ENCODE assay signal across 23 mouse cellular contexts in genomic region chr5:135319856-135320255, GRCm38 (mm10). TPM values are rescaled to one million over a fixed set of nuclear protein-coding genes. Genes with fewer than 3 reads are reported as not detected.
DNase-seq lines count a peak whose midpoint lies in the region; ATAC-seq and TF ChIP-seq lines count a peak whose summit lies in the region.
"Had no signal": no experiment of that assay in that cellular context is flagged by ENCODE, and none has a peak within 500 bp of the region (broad histone marks: within the 10 kb centered on the region; RNA-seq: fewer than 3 reads in every experiment).

No protein-coding gene starts in this region.

- no peak overlapping the region for H3K4me3 ChIP-seq in intestine, embryonic 14.5 days (ENCODE audit: low read depth, low read length)
- no peak overlapping the region for H3K4me3 ChIP-seq in intestine, embryonic 15.5 days (replicated peaks)
- no peak overlapping the region for H3K4me3 ChIP-seq in midbrain, embryonic 10.5 days
- no peak overlapping the region for H3K4me3 ChIP-seq in midbrain, embryonic 11.5 days (ENCODE audit: low read depth, low read length)
- no peak overlapping the region for H3K4me3 ChIP-seq in ES-Bruce4 (ENCODE audit: low read depth, low read length)
- no peak overlapping the region for H3K4me3 ChIP-seq in cortical plate, adult 2 months (ENCODE audit: insufficient read depth, low read length)
- H3K4me3 ChIP-seq: embryonic facial prominence, embryonic 15.5 days; forebrain, embryonic 10.5 days; heart, embryonic 13.5 days; midbrain, embryonic 13.5 days; stomach, embryonic 15.5 days had no signal

- H3K36me3 ChIP-seq in intestine, embryonic 14.5 days (ENCODE audit: control insufficient read depth, insufficient read depth, low read length): no peaks in the 10 kb centered on the region
- no peaks in the 10 kb centered on the region for H3K36me3 ChIP-seq in intestine, embryonic 15.5 days
- H3K36me3 ChIP-seq in midbrain, embryonic 10.5 days: no peaks in the 10 kb centered on the region
- H3K36me3 ChIP-seq in midbrain, embryonic 11.5 days (ENCODE audit: control insufficient read depth, insufficient read depth, low read length): no peaks in the 10 kb centered on the region
- H3K36me3 ChIP-seq in ES-Bruce4 (ENCODE audit: control insufficient read depth, insufficient read depth, low read length, poor library complexity, severe bottlenecking): no peaks in the 10 kb centered on the region
- H3K36me3 ChIP-seq: embryonic facial prominence, embryonic 15.5 days; forebrain, embryonic 10.5 days; heart, embryonic 13.5 days; midbrain, embryonic 13.5 days; stomach, embryonic 15.5 days had no signal

- H3K4me2 ChIP-seq in intestine, embryonic 14.5 days (ENCODE audit: low read length): no peak overlapping the region
- no peak overlapping the region for H3K4me2 ChIP-seq in intestine, embryonic 15.5 days (replicated peaks)
- no peak overlapping the region for H3K4me2 ChIP-seq in midbrain, embryonic 11.5 days
- H3K4me2 ChIP-seq: embryonic facial prominence, embryonic 15.5 days; heart, embryonic 13.5 days; liver, embryonic 11.5 days; lung, embryonic 14.5 days; midbrain, embryonic 13.5 days; stomach, embryonic 15.5 days had no signal

- H3K27me3 ChIP-seq in intestine, embryonic 14.5 days (replicated peaks; ENCODE audit: control insufficient read depth, insufficient read depth, low read length): no peaks in the 10 kb centered on the region
- H3K27me3 ChIP-seq in intestine, embryonic 15.5 days (replicated peaks): no peaks in the 10 kb centered on the region
- no peaks in the 10 kb centered on the region for H3K27me3 ChIP-seq in midbrain, embryonic 10.5 days (ENCODE audit: low read depth, poor library complexity, severe bottlenecking)
- no peaks in the 10 kb centered on the region for H3K27me3 ChIP-seq in midbrain, embryonic 11.5 days (ENCODE audit: control insufficient read depth, insufficient read depth, low read length)
- no peaks in the 10 kb centered on the region for H3K27me3 ChIP-seq in ES-Bruce4 (ENCODE audit: control insufficient read depth, insufficient read depth, low read length, poor library complexity, severe bottlenecking)
- H3K27me3 ChIP-seq: embryonic facial prominence, embryonic 15.5 days; heart, embryonic 13.5 days; midbrain, embryonic 13.5 days; stomach, embryonic 15.5 days had no signal

- DNase-seq in intestine, embryonic 14.5 days (ENCODE audit: low spot score): peak; percentile 50
- DNase-seq in midbrain, embryonic 10.5 days (ENCODE audit: low spot score): peak; percentile 12
- DNase-seq in midbrain, embryonic 11.5 days (ENCODE audit: low spot score, missing footprints): no peak
- DNase-seq in right cerebral cortex, postnatal 14 days: no peak
- DNase-seq in spleen, adult 12 weeks (ENCODE audit: low spot score): no peak
- DNase-seq: cerebellum, adult 9-11 months; gastrocnemius, postnatal 36 days; kidney, postnatal 14 days; lung, embryonic 14.5 days; lung, postnatal 4 days; thymus, postnatal 25 days had no signal

- TF ChIP-seq EP300 in ES-Bruce4 (IDR thresholded peaks at IDR 0.05; ENCODE audit: insufficient read depth, low read depth, low read length): no peak

- no peak for TF ChIP-seq POLR2A in ES-Bruce4 (IDR thresholded peaks at IDR 0.05; ENCODE audit: insufficient read depth, low read length)
- TF ChIP-seq POLR2A in cortical plate, adult 2 months (IDR thresholded peaks at IDR 0.05; ENCODE audit: extremely low read depth, insufficient read depth, low read length): no peak

- no peaks in the 10 kb centered on the region for H3K4me1 ChIP-seq in intestine, embryonic 14.5 days (replicated peaks; ENCODE audit: control insufficient read depth, insufficient read depth, low read length)
- no peaks in the 10 kb centered on the region for H3K4me1 ChIP-seq in intestine, embryonic 15.5 days (replicated peaks)
- H3K4me1 ChIP-seq in midbrain, embryonic 10.5 days: no peaks in the 10 kb centered on the region
- no peaks in the 10 kb centered on the region for H3K4me1 ChIP-seq in midbrain, embryonic 11.5 days (ENCODE audit: control insufficient read depth, insufficient read depth, low read length)
- H3K4me1 ChIP-seq in ES-Bruce4 (ENCODE audit: control insufficient read depth, insufficient read depth, low read length): no peaks in the 10 kb centered on the region
- no peaks in the 10 kb centered on the region for H3K4me1 ChIP-seq in cortical plate, adult 2 months (ENCODE audit: control insufficient read depth, insufficient read depth, low read length)
- H3K4me1 ChIP-seq: embryonic facial prominence, embryonic 15.5 days; forebrain, embryonic 10.5 days; heart, embryonic 13.5 days; midbrain, embryonic 13.5 days; stomach, embryonic 15.5 days had no signal

- no peaks in the 10 kb centered on the region for H3K9me3 ChIP-seq in intestine, embryonic 14.5 days (ENCODE audit: control insufficient read depth, low read length)
- no peaks in the 10 kb centered on the region for H3K9me3 ChIP-seq in intestine, embryonic 15.5 days
- no peaks in the 10 kb centered on the region for H3K9me3 ChIP-seq in midbrain, embryonic 10.5 days (replicated peaks)
- no peaks in the 10 kb centered on the region for H3K9me3 ChIP-seq in midbrain, embryonic 11.5 days (ENCODE audit: control insufficient read depth, low read length)
- H3K9me3 ChIP-seq in ES-Bruce4 (replicated peaks; ENCODE audit: control insufficient read depth, insufficient read depth, low read length, poor library complexity, severe bottlenecking): no peaks in the 10 kb centered on the region
- H3K9me3 ChIP-seq: embryonic facial prominence, embryonic 15.5 days; forebrain, embryonic 10.5 days; heart, embryonic 13.5 days; midbrain, embryonic 13.5 days; stomach, embryonic 15.5 days had no signal

- H3K9ac ChIP-seq in intestine, embryonic 14.5 days (ENCODE audit: low read length): no peak overlapping the region
- H3K9ac ChIP-seq in intestine, embryonic 15.5 days: no peak overlapping the region
- no peak overlapping the region for H3K9ac ChIP-seq in midbrain, embryonic 11.5 days (ENCODE audit: low read length)
- no peak overlapping the region for H3K9ac ChIP-seq in ES-Bruce4 (ENCODE audit: low read depth, poor library complexity, severe bottlenecking)
- H3K9ac ChIP-seq: embryonic facial prominence, embryonic 15.5 days; heart, embryonic 13.5 days; lung, embryonic 14.5 days; midbrain, embryonic 13.5 days; stomach, embryonic 15.5 days had no signal

- 62% methylated on average over 2 of the region's 2 CpGs for WGBS in intestine, embryonic 14.5 days
- 61% methylated on average over 2 of the region's 2 CpGs for WGBS in intestine, embryonic 15.5 days
- 66% methylated on average over 2 of the region's 2 CpGs for WGBS in midbrain, embryonic 10.5 days
- WGBS in midbrain, embryonic 11.5 days: 55% methylated on average over 2 of the region's 2 CpGs

- no peak for ATAC-seq in intestine, embryonic 14.5 days (replicated peaks; ENCODE audit: low FRiP score, low TSS enrichment, low read depth)
- no peak for ATAC-seq in intestine, embryonic 15.5 days
- no peak for ATAC-seq in midbrain, embryonic 11.5 days (ENCODE audit: low FRiP score)
- ATAC-seq: activated CD4-positive, CD25-positive, alpha-beta regulatory T cell, adult 4 months; midbrain, embryonic 13.5 days had no signal

- no peak overlapping the region for H3K27ac ChIP-seq in intestine, embryonic 14.5 days (ENCODE audit: low read depth)
- no peak overlapping the region for H3K27ac ChIP-seq in intestine, embryonic 15.5 days
- no peak overlapping the region for H3K27ac ChIP-seq in midbrain, embryonic 10.5 days (replicated peaks)
- H3K27ac ChIP-seq in midbrain, embryonic 11.5 days (ENCODE audit: low read depth, low read length): no peak overlapping the region
- H3K27ac ChIP-seq in ES-Bruce4 (ENCODE audit: insufficient read depth, low read length): no peak overlapping the region
- H3K27ac ChIP-seq in cortical plate, adult 2 months (ENCODE audit: insufficient read depth, low read length): no peak overlapping the region
- H3K27ac ChIP-seq: embryonic facial prominence, embryonic 15.5 days; forebrain, embryonic 10.5 days; heart, embryonic 13.5 days; midbrain, embryonic 13.5 days; stomach, embryonic 15.5 days had no signal

- peak; percentile 23 for TF ChIP-seq CTCF in ES-Bruce4 (IDR thresholded peaks at IDR 0.05; ENCODE audit: low read depth, low read length)
- 0 out of 2 replicates have a peak, but pooled peaks have one; percentile 13 for TF ChIP-seq CTCF in cortical plate, adult 2 months (IDR thresholded peaks at IDR 0.05; ENCODE audit: extremely low read depth, insufficient read depth, low read length)

RNA-seq across cellular contexts. Expression of gene Fkbp6, which starts 30.0 kb away (rescaled TPM):
- polyA plus RNA-seq in intestine, embryonic 14.5 days (2014; fragmentation: Nextera tagmentation; extraction: Ambion mirVana): 0.19 TPM in 2 replicates
- 0.40 and 0.56 TPM in 2 replicates for polyA plus RNA-seq in intestine, embryonic 15.5 days (2015; fragmentation: Nextera tagmentation; extraction: Ambion mirVana)
- polyA plus RNA-seq in midbrain, embryonic 10.5 days (2016; fragmentation: Nextera tagmentation; extraction: Ambion mirVana): 0.11 TPM in 1 of 2 replicates, not detected in the other
- 0.12 TPM in 1 of 2 replicates, not detected in the other for polyA plus RNA-seq in midbrain, embryonic 11.5 days (2014; fragmentation: Nextera tagmentation; extraction: Ambion mirVana)
- 0.49 and 0.55 TPM in 2 replicates for polyA plus RNA-seq in ES-Bruce4 (2011; ENCODE audit: insufficient read depth, insufficient read length, low read depth, missing spikeins)
- 0.11 and 0.13 TPM in 2 replicates for polyA plus RNA-seq in cortical plate, adult 2 months (2012; rRNA removed)
- polyA plus RNA-seq: activated CD4-positive, CD25-positive, alpha-beta regulatory T cell, adult 4 months; embryonic facial prominence, embryonic 15.5 days; lung, embryonic 14.5 days; neural tube, embryonic 11.5 days; spleen, adult 2 months had no signal

RNA-seq across cellular contexts. Expression of gene Trim50, which starts 33.2 kb away (rescaled TPM):
- not detected in 2 replicates for polyA plus RNA-seq in intestine, embryonic 14.5 days (2014; fragmentation: Nextera tagmentation; extraction: Ambion mirVana)
- polyA plus RNA-seq in intestine, embryonic 15.5 days (2015; fragmentation: Nextera tagmentation; extraction: Ambion mirVana): 0.16 and 0.23 TPM in 2 replicates
- not detected in 2 replicates for polyA plus RNA-seq in midbrain, embryonic 10.5 days (2016; fragmentation: Nextera tagmentation; extraction: Ambion mirVana)
- not detected in 2 replicates for polyA plus RNA-seq in midbrain, embryonic 11.5 days (2014; fragmentation: Nextera tagmentation; extraction: Ambion mirVana)
- not detected in 2 replicates for polyA plus RNA-seq in ES-Bruce4 (2011; ENCODE audit: insufficient read depth, insufficient read length, low read depth, missing spikeins)
- not detected in 2 replicates for polyA plus RNA-seq in cortical plate, adult 2 months (2012; rRNA removed)
- polyA plus RNA-seq: embryonic facial prominence, embryonic 15.5 days; forebrain, embryonic 10.5 days; heart, embryonic 13.5 days; liver, embryonic 11.5 days; lung, embryonic 14.5 days; neural tube, embryonic 11.5 days had no signal

RNA-seq across cellular contexts. Expression of gene Nsun5, which starts 49.9 kb away (rescaled TPM):
- 28.8 and 29.2 TPM in 2 replicates for polyA plus RNA-seq in intestine, embryonic 14.5 days (2014; fragmentation: Nextera tagmentation; extraction: Ambion mirVana)
- 30.2 and 35.8 TPM in 2 replicates for polyA plus RNA-seq in intestine, embryonic 15.5 days (2015; fragmentation: Nextera tagmentation; extraction: Ambion mirVana)
- polyA plus RNA-seq in midbrain, embryonic 10.5 days (2016; fragmentation: Nextera tagmentation; extraction: Ambion mirVana): 45.2 and 46.0 TPM in 2 replicates
- polyA plus RNA-seq in midbrain, embryonic 11.5 days (2014; fragmentation: Nextera tagmentation; extraction: Ambion mirVana): 29.6 and 30.0 TPM in 2 replicates
- polyA plus RNA-seq in ES-Bruce4 (2011; ENCODE audit: insufficient read depth, insufficient read length, low read depth, missing spikeins): 18.8 and 21.8 TPM in 2 replicates
- 33.6 and 34.4 TPM in 2 replicates for polyA plus RNA-seq in cortical plate, adult 2 months (2012; rRNA removed)

Comparison
In these comparisons a context has a peak if more than half of its experiments do, and no peak if none do; other contexts are left out.
1. DNase-seq: peak in intestine, embryonic 14.5 days (single experiment) and midbrain, embryonic 10.5 days (single experiment); none in midbrain, embryonic 11.5 days (single experiment), right cerebral cortex, postnatal 14 days (single experiment) and spleen, adult 12 weeks (single experiment).